Mouse (Mus musculus) 3134 (cell line): ENCODE results near the gene Foxn3.

Source experiments
- DNase-seq: peaks from one replicate; pipeline ENCODE4 v3.0.0-alpha.2; 2011; ENCODE audit warnings: low spot score; ENCODE audit not compliant: insufficient read length; ENCODE audit errors: extremely low read depth

Foxn3 gene

GRCm38 (mm10) chr12:99237497-99237896 is 325.9 kb downstream of the Foxn3 start:
- no peak for DNase-seq

- DNase-seq = no peak
These were observed 329.0 kb downstream of the Foxn3 start for GRCm38 (mm10) chr12:99234346-99234745.

GRCm38 (mm10) chr12:99233386-99233785 is 330.0 kb downstream of the Foxn3 start:
- no peak for DNase-seq

- DNase-seq = no peak
These were observed 330.9 kb downstream of the Foxn3 start for GRCm38 (mm10) chr12:99232478-99232877.

- DNase-seq = no peak
These were observed 332.1 kb downstream of the Foxn3 start for GRCm38 (mm10) chr12:99231321-99231720.

GRCm38 (mm10) chr12:99230783-99231048 is 332.7 kb downstream of the Foxn3 start:
- no peak for DNase-seq

GRCm38 (mm10) chr12:99229973-99230782 is 333.2 kb downstream of the Foxn3 start:
- no peak for DNase-seq

GRCm38 (mm10) chr12:99227313-99227952 is 335.9 kb downstream of the Foxn3 start:
- no peak for DNase-seq

- no peak for DNase-seq
These were observed 338.3 kb downstream of the Foxn3 start for GRCm38 (mm10) chr12:99224863-99225603.

- DNase-seq = no peak
These were observed 342.1 kb downstream of the Foxn3 start for GRCm38 (mm10) chr12:99221087-99221846.

- no peak for DNase-seq
These were observed 343.0 kb downstream of the Foxn3 start for GRCm38 (mm10) chr12:99220333-99220732.

- no peak for DNase-seq
These were observed 343.6 kb downstream of the Foxn3 start for GRCm38 (mm10) chr12:99219812-99220211.

- DNase-seq = no peak
These were observed 346.2 kb downstream of the Foxn3 start for GRCm38 (mm10) chr12:99217145-99217698.

- no peak for DNase-seq
These were observed 347.0 kb downstream of the Foxn3 start for GRCm38 (mm10) chr12:99216341-99216761.

GRCm38 (mm10) chr12:99215521-99216255 is 347.7 kb downstream of the Foxn3 start:
- no peak for DNase-seq

- DNase-seq = no peak
These were observed 349.3 kb downstream of the Foxn3 start for GRCm38 (mm10) chr12:99214098-99214497.

GRCm38 (mm10) chr12:99213218-99213617 is 350.2 kb downstream of the Foxn3 start:
- DNase-seq = no peak

GRCm38 (mm10) chr12:99209801-99210200 is 353.6 kb downstream of the Foxn3 start:
- no peak for DNase-seq

GRCm38 (mm10) chr12:99208251-99208650 is 355.1 kb downstream of the Foxn3 start:
- no peak for DNase-seq

- DNase-seq = no peak
These were observed 356.3 kb downstream of the Foxn3 start for GRCm38 (mm10) chr12:99207014-99207612.
